Mouse (Mus musculus) lung, adult 2 months (tissue): ENCODE results near the gene Plppr3.

Experiments used
- CTCF ChIP-seq: fragments of 200-500 bp; IDR thresholded peaks from 2 replicates; pipeline ENCODE4 v1.5.1; 2011; ENCODE audit warnings: mild to moderate bottlenecking, low read length, control low read depth; ENCODE audit not compliant: insufficient read depth
- POLR2A ChIP-seq: fragments of 200-500 bp; IDR thresholded peaks from 2 replicates; pipeline ENCODE4 v1.6.1; 2011; ENCODE audit warnings: low read depth, mild to moderate bottlenecking, control low read depth, low read length, borderline replicate concordance; ENCODE audit errors: extremely low read depth

DNA sequence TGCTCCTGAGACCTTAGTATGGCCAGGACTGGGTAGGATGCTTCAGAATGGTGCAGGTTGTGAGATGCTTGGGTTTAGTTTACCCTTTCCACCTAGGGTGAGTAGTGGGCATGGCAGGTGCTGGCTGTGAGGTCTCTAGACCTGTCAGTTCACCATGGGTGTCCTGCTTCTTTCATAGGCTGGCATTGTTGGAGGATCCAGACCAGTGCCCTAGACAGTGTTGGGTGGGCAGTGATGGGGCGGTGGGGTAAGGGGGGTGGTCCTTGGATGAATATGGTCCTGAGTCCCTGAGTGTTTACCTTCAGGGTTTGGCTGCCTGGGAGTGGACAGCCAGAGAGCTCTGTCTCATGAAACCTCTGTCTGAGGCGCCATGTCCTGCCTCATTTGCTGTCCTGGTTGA lies 16.5 kb downstream of the Plppr3 start:
- TF ChIP-seq CTCF (no peak), POLR2A (no peak)
